Mouse (Mus musculus): Measurements from ENCODE around the gene Golt1b.

The Golt1b gene

GRCm38 (mm10) chr6:142384521-142384920 lies 2.5 kb upstream of the Golt1b start:
- no peak for DNase-seq (ENCODE audit: low read depth, low spot score)

- DNase-seq (ENCODE audit: low read depth, low spot score), result no peak
Observed at GRCm38 (mm10) chr6:142386285-142387010, 573 bp upstream of the Golt1b start.

- no peak for DNase-seq (ENCODE audit: low read depth, low spot score)
Observed at GRCm38 (mm10) chr6:142387755-142388271, 792 bp downstream of the Golt1b start.

GRCm38 (mm10) chr6:142389101-142389500 lies 2.1 kb downstream of the Golt1b start:
- DNase-seq (ENCODE audit: low read depth, low spot score), result no peak

- no peak for DNase-seq (ENCODE audit: low read depth, low spot score)
Observed at GRCm38 (mm10) chr6:142392312-142392711, 5.3 kb downstream of the Golt1b start.

GRCm38 (mm10) chr6:142394669-142395068 lies 7.6 kb downstream of the Golt1b start:
- no peak for DNase-seq (ENCODE audit: low read depth, low spot score)

- DNase-seq (ENCODE audit: low read depth, low spot score), result no peak
Observed at GRCm38 (mm10) chr6:142395756-142396155, 8.7 kb downstream of the Golt1b start.

GRCm38 (mm10) chr6:142411140-142411539 lies 24.1 kb downstream of the Golt1b start:
- DNase-seq (ENCODE audit: low read depth, low spot score), result no peak

GRCm38 (mm10) chr6:142412906-142413491 lies 26.0 kb downstream of the Golt1b start, which contains the start of gene Spx:
Gene Spx, plus strand, starts transcription at chr6:142413441.
- no peak for DNase-seq (ENCODE audit: low read depth, low spot score)

- DNase-seq (ENCODE audit: low read depth, low spot score), result no peak
Observed at GRCm38 (mm10) chr6:142413845-142414244, 26.8 kb downstream of the Golt1b start.

GRCm38 (mm10) chr6:142414597-142414996 lies 27.6 kb downstream of the Golt1b start:
- peak; percentile 48 for DNase-seq (ENCODE audit: low read depth, low spot score)

GRCm38 (mm10) chr6:142424976-142425375 lies 38.0 kb downstream of the Golt1b start:
- DNase-seq (ENCODE audit: low read depth, low spot score), result no peak

GRCm38 (mm10) chr6:142429072-142429471 lies 42.1 kb downstream of the Golt1b start:
- no peak for DNase-seq (ENCODE audit: low read depth, low spot score)

GRCm38 (mm10) chr6:142451381-142451780 lies 64.4 kb downstream of the Golt1b start:
- DNase-seq (ENCODE audit: low read depth, low spot score), result no peak

- no peak for DNase-seq (ENCODE audit: low read depth, low spot score)
Observed at GRCm38 (mm10) chr6:142453311-142453710, 66.3 kb downstream of the Golt1b start.
